Mouse (Mus musculus) T-cell, adult 2 months (primary cell): ENCODE measurements around the gene Frs2.
A peak's percentile ranks its signal among the peaks of the same experiment; 100 is the strongest.
"Not testable (repeated sequence)": the region's sequence is repeated elsewhere in the genome, so short reads cannot be mapped to it uniquely, and the experiment has no call there.

ENCODE experiments used
- DNase-seq: peaks from one replicate; pipeline ENCODE4 v3.0.0; 2022; ENCODE audit warnings: low spot score

The Frs2 gene

DNA sequence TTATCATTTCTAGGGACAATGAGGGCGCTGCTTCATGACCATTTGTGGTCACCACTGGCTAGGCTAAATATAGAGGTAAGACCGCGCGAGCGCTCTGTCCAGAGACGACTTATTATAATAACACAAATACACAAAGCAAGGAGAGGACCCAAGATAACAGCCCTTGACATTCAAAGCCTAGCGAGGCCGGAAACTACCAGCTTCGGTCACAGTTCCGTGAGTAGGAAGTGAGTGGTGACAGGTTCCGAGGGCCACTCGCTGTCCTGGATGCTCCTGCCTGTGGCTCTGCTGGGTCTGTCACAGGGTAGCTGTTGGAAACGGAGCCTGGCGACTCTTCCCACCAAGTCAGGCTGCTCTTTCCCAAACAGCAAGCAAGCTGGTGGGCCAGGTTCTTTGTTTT, 106.0 kb downstream of the Frs2 start:
- DNase-seq, result no peak

DNA sequence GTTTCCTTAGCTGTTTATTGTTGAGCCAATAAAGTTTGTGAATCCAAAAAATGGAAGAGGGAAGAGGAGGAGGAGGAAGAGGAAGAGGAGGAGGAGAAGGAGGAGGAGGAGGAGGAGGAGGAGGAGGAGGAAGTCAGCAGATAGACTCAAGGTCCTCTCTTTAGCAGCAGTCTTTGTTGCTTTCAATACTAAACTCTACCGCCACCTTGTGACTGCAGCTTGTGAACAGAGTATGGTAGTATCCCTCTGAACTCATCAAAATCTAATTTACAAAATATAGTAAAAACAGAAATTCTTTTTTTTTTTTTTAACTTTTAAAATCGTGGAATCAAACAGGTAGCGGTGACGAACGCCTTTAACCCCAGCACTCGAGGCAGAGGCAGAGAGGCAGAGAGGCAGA, 108.0 kb downstream of the Frs2 start:
- DNase-seq, result no peak

DNA sequence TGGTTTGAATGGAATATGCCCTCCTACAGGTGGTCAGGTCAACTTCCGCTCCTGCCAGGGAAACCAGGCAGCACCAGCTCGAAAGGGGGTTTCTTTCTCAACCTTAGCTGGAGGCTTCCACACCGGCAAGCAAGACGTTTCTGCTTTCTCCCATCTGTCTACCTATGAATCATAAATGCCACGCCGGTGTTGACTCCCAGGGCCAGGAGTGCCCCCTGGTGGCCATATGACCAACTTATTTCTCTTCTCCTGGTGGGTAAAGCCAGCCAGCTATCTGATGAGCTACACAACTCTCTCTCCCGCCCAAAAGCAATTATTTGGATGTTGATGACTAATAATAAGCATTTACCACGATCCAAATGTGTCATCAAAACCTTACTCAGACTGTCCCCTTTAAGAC, 114.5 kb downstream of the Frs2 start:
- DNase-seq, result peak; percentile 72

DNA sequence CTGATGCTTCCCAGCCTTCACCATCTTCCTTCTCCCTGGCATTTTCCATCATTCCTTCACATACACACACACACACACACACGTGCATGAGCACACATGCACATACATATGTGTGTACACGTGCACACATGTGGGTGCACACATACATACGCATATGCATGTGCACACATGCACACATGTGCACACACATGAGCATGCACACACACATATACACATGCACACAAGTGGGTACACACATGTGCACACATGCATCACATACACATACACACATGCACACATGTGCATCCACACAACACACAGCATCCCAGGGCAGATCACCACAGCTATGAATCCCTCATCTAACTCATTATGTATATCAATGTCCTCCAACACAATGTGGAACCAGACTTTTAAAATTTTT, 117.2 kb downstream of the Frs2 start:
- DNase-seq, result no peak

DNA sequence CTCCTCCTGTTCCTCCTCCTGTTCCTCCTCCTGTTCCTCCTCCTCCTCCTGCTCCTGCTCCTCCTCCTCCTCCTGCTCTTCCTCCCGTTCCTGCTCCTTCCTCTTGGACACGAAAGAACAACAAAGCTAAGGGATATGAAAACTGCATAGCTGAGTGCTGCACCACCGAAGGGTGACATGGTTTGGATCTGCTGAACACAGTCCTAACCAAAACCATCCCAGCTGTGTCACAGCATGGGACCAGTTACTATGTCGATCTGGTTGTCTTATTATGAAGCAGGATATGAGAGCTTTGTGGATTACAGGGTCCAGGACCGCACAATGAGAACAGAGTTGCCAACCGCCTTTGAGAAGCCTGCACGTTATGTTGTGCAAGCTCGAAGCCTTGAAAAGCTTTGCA, 122.2 kb downstream of the Frs2 start:
- DNase-seq, result no peak

DNA sequence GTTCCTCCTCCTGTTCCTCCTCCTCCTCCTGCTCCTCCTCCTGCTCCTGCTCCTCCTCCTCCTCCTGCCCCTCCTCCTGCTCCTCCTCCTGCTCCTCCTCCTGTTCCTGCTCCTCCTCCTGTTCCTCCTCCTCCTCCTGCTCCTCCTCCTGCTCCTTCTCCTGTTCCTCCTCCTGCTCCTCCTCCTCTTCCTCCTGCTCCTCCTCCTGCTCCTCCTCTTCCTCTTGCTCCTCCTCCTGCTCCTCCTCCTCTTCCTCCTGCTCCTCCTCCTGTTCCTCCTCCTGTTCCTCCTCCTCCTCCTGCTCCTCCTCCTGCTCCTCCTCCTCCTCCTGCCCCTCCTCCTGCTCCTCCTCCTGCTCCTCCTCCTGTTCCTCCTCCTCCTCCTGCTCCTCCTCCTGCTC, 122.6 kb downstream of the Frs2 start:
- not testable (repeated sequence) for DNase-seq

DNA sequence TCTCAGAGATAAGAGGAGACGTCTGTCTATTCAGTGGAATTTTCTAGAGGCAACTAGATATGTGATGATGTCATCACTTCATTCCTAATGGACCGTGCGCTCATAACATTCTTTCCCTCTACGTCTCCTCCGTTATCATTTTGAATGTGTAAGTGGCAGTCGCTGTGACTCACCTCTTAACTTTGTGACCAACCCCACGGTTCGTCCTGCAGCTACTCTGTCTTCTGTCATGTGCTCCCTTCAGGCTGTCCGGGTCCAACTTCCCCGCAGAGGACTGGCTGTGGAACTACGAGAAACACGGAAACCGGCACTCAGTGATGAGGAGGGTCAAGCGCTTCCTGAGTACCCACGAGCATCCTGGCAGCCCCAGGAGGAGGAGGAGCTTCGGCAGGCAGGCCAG, 124.6 kb downstream of the Frs2 start:
- no peak for DNase-seq

DNA sequence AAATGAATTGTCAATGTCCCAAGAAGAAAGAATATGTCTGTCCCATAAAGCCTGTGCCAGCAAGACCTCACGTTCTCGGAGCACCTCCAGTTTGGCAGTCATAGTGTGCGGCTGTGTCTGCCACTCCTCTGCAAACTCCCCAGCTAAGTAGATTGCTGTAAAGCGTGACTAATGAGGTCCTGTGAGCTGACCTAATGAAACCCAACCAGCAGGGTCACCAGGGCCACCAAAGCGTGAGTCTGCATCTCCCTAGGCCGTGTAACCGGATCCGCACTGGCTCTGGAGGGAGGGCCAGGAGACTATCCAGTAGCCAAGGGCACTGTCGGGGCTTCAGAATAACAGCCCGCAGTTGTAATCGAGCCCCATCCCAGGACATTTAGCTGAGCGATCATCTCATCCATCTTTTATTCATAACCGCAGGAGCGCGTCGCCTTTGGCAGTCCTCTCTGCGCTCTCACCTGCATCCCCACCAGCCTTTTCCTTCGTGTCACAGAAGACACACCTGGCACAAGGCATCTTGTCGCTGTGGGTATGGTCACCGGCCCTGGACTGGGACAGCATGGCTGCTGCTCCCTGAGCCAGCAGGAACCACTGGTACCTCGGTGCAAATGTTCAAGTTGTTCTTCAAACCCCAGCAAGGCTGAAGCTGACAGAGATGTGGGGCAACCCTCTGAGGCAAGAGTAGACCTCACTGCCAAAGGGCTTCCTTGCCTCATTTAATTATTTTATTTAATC, 127.1 kb downstream of the Frs2 start:
- no peak for DNase-seq
